In genomic region chr17:86932896-86933295, GRCm38 (mm10) we compare ENCODE assay signal across 19 mouse cellular contexts. TPM values are rescaled to one million over a fixed set of nuclear protein-coding genes. Genes with fewer than 3 reads are reported as not detected.
DNase-seq lines count a peak whose midpoint lies in the region; ATAC-seq and TF ChIP-seq lines count a peak whose summit lies in the region.
"Had no signal": no experiment of that assay in that cellular context is flagged by ENCODE, and none has a peak within 500 bp of the region (broad histone marks: within the 10 kb centered on the region; RNA-seq: fewer than 3 reads in every experiment).

No protein-coding gene starts in this region.

- TF ChIP-seq CTCF in midbrain, postnatal 0 days (IDR thresholded peaks at IDR 0.05), result no peak

- no peaks in the 10 kb centered on the region for H3K4me1 ChIP-seq in hindbrain, embryonic 11.5 days (replicated peaks; ENCODE audit: control insufficient read depth, insufficient read depth, low read length)
- H3K4me1 ChIP-seq in hindbrain, embryonic 10.5 days (replicated peaks), result peaks cover 19% of the 10 kb centered on the region
- peaks cover 17% of the 10 kb centered on the region for H3K4me1 ChIP-seq in forebrain, embryonic 16.5 days (replicated peaks; ENCODE audit: control insufficient read depth, insufficient read depth, low read length)
- peaks cover 9% of the 10 kb centered on the region for H3K4me1 ChIP-seq in midbrain, postnatal 0 days (ENCODE audit: insufficient read depth, low read length)

- ATAC-seq in hindbrain, embryonic 11.5 days (ENCODE audit: low FRiP score), result no peak
- peak; percentile 69 for ATAC-seq in forebrain, embryonic 16.5 days
- ATAC-seq in midbrain, postnatal 0 days (ENCODE audit: low FRiP score), result peak; percentile 65
- no peak for ATAC-seq in cerebellum, adult (ENCODE audit: insufficient number of reproducible peaks, low FRiP score, low TSS enrichment)

- H3K4me2 ChIP-seq in hindbrain, embryonic 11.5 days (replicated peaks; ENCODE audit: low read depth, low read length), result no peak overlapping the region
- H3K4me2 ChIP-seq in forebrain, embryonic 16.5 days (ENCODE audit: low read length), result peak overlapping the region; percentile 20; the same call in 1 of the 2 replicates
- peak overlapping the region; percentile 1; the same call in 1 of the 2 replicates for H3K4me2 ChIP-seq in midbrain, postnatal 0 days (ENCODE audit: low read depth, low read length, poor library complexity, severe bottlenecking)
- H3K4me2 ChIP-seq: limb, embryonic 13.5 days had no signal

- no peaks in the 10 kb centered on the region for H3K36me3 ChIP-seq in hindbrain, embryonic 11.5 days (ENCODE audit: control insufficient read depth, insufficient read depth, low read length)
- no peaks in the 10 kb centered on the region for H3K36me3 ChIP-seq in hindbrain, embryonic 10.5 days
- H3K36me3 ChIP-seq in forebrain, embryonic 16.5 days (ENCODE audit: control insufficient read depth, insufficient read depth), result no peaks in the 10 kb centered on the region
- H3K36me3 ChIP-seq in midbrain, postnatal 0 days (ENCODE audit: insufficient read depth, low read length), result no peaks in the 10 kb centered on the region
- H3K36me3 ChIP-seq: limb, embryonic 13.5 days had no signal

- DNase-seq in hindbrain, embryonic 11.5 days (ENCODE audit: low spot score), result peak; percentile 12
- no peak for DNase-seq in hindbrain, embryonic 10.5 days (ENCODE audit: low spot score)
- peak; percentile 73 for DNase-seq in ES-CJ7 (ENCODE audit: low read depth, low spot score)
- DNase-seq in midbrain, postnatal 0 days (ENCODE audit: low spot score), result peak; percentile 62
- no peak for DNase-seq in lung, postnatal 36 days
- DNase-seq in right cerebral cortex, postnatal 36 days (ENCODE audit: low spot score in 2 of 2), result no peak
- DNase-seq: cerebellum, adult 18-20 months; heart, adult 18-20 months; spleen, adult 18-20 months had no signal

- 37% methylated on average over 5 of the region's 5 CpGs for WGBS in hindbrain, embryonic 11.5 days
- 32% methylated on average over 5 of the region's 5 CpGs for WGBS in hindbrain, embryonic 10.5 days
- 34% methylated on average over 5 of the region's 5 CpGs for WGBS in forebrain, embryonic 16.5 days
- WGBS in midbrain, postnatal 0 days, result 14% methylated on average over 5 of the region's 5 CpGs

- H3K27ac ChIP-seq in hindbrain, embryonic 11.5 days (ENCODE audit: low read depth, low read length), result no peak overlapping the region
- H3K27ac ChIP-seq in hindbrain, embryonic 10.5 days, result no peak overlapping the region
- H3K27ac ChIP-seq in forebrain, embryonic 16.5 days (ENCODE audit: low read length), result no peak overlapping the region; the same call in 1 of the 2 replicates
- H3K27ac ChIP-seq in midbrain, postnatal 0 days (ENCODE audit: low read depth, low read length), result peak overlapping the region; percentile 47; the same call in 1 of the 2 replicates
- H3K27ac ChIP-seq: limb, embryonic 13.5 days; macrophage had no signal

- H3K4me3 ChIP-seq in hindbrain, embryonic 11.5 days (ENCODE audit: low read depth, low read length), result no peak overlapping the region
- no peak overlapping the region for H3K4me3 ChIP-seq in hindbrain, embryonic 10.5 days
- H3K4me3 ChIP-seq in forebrain, embryonic 16.5 days (replicated peaks; ENCODE audit: low read length), result no peak overlapping the region
- no peak overlapping the region for H3K4me3 ChIP-seq in midbrain, postnatal 0 days (ENCODE audit: low read depth, low read length)
- H3K4me3 ChIP-seq: limb, embryonic 13.5 days had no signal

- H3K9me3 ChIP-seq in hindbrain, embryonic 11.5 days (ENCODE audit: control insufficient read depth, low read length), result no peaks in the 10 kb centered on the region
- H3K9me3 ChIP-seq in hindbrain, embryonic 10.5 days, result no peaks in the 10 kb centered on the region
- no peaks in the 10 kb centered on the region; the same call in 1 of the 2 replicates for H3K9me3 ChIP-seq in forebrain, embryonic 16.5 days (ENCODE audit: control insufficient read depth, low read length)
- H3K9me3 ChIP-seq in midbrain, postnatal 0 days (ENCODE audit: low read length), result no peaks in the 10 kb centered on the region
- H3K9me3 ChIP-seq: limb, embryonic 13.5 days had no signal

- no peaks in the 10 kb centered on the region for H3K27me3 ChIP-seq in hindbrain, embryonic 11.5 days (ENCODE audit: control insufficient read depth, insufficient read depth, low read length)
- peaks cover 31% of the 10 kb centered on the region for H3K27me3 ChIP-seq in hindbrain, embryonic 10.5 days (ENCODE audit: insufficient read depth, poor library complexity, severe bottlenecking)
- no peaks in the 10 kb centered on the region for H3K27me3 ChIP-seq in forebrain, embryonic 16.5 days (replicated peaks; ENCODE audit: control insufficient read depth, insufficient read depth, low read length)
- H3K27me3 ChIP-seq in midbrain, postnatal 0 days (ENCODE audit: insufficient read depth, low read length), result no peaks in the 10 kb centered on the region; the same call in 1 of the 2 replicates

- no peak overlapping the region for H3K9ac ChIP-seq in hindbrain, embryonic 11.5 days (ENCODE audit: low read depth, low read length)
- 0 out of 2 replicates have a peak overlapping the region, but pooled peaks have one; percentile 23 for H3K9ac ChIP-seq in forebrain, embryonic 16.5 days (replicated peaks; ENCODE audit: low read depth, low read length)
- H3K9ac ChIP-seq in midbrain, postnatal 0 days (replicated peaks; ENCODE audit: low read length, poor library complexity, severe bottlenecking), result no peak overlapping the region
- H3K9ac ChIP-seq: limb, embryonic 13.5 days had no signal

RNA-seq across cellular contexts. Expression of gene Atp6v1e2, which starts 14.8 kb away (rescaled TPM):
- not detected in 2 replicates for polyA plus RNA-seq in hindbrain, embryonic 11.5 days (2014; fragmentation: Nextera tagmentation; extraction: Ambion mirVana)
- not detected in 2 replicates for polyA plus RNA-seq in hindbrain, embryonic 10.5 days (2016; fragmentation: Nextera tagmentation; extraction: Ambion mirVana)
- polyA plus RNA-seq in forebrain, embryonic 16.5 days (2015; fragmentation: Nextera tagmentation; extraction: Ambion mirVana), result not detected in 2 replicates
- not detected in 2 replicates for total RNA-seq in midbrain, postnatal 0 days (2014; rRNA removed)
- 0.33 TPM in 1 of 2 replicates, not detected in the other for polyA plus RNA-seq in midbrain, postnatal 0 days (2015; fragmentation: Nextera tagmentation; extraction: Ambion mirVana)
- total RNA-seq: ES-E14; heart, adult 18-20 months had no signal
- polyA plus RNA-seq: heart, embryonic 16.5 days; intestine, embryonic 14.5 days; large intestine, adult 2 months; limb, embryonic 13.5 days; liver, embryonic 16.5 days; macrophage had no signal

RNA-seq across cellular contexts. Expression of gene Tmem247, which starts 15.7 kb away (rescaled TPM):
- not detected in 2 replicates for polyA plus RNA-seq in hindbrain, embryonic 11.5 days (2014; fragmentation: Nextera tagmentation; extraction: Ambion mirVana)
- polyA plus RNA-seq in hindbrain, embryonic 10.5 days (2016; fragmentation: Nextera tagmentation; extraction: Ambion mirVana), result not detected in 2 replicates
- polyA plus RNA-seq in forebrain, embryonic 16.5 days (2015; fragmentation: Nextera tagmentation; extraction: Ambion mirVana), result not detected in 2 replicates
- not detected in 2 replicates for total RNA-seq in midbrain, postnatal 0 days (2014; rRNA removed)
- not detected in 2 replicates for polyA plus RNA-seq in midbrain, postnatal 0 days (2015; fragmentation: Nextera tagmentation; extraction: Ambion mirVana)
- total RNA-seq: ES-E14; heart, adult 18-20 months had no signal
- polyA plus RNA-seq: heart, embryonic 16.5 days; intestine, embryonic 14.5 days; large intestine, adult 2 months; limb, embryonic 13.5 days; liver, embryonic 16.5 days; macrophage; stomach, embryonic 16.5 days had no signal

RNA-seq across cellular contexts. Expression of gene Rhoq, which starts 30.0 kb away (rescaled TPM):
- 10.7 and 13.1 TPM in 2 replicates for polyA plus RNA-seq in hindbrain, embryonic 11.5 days (2014; fragmentation: Nextera tagmentation; extraction: Ambion mirVana)
- 8.4 and 9.7 TPM in 2 replicates for polyA plus RNA-seq in hindbrain, embryonic 10.5 days (2016; fragmentation: Nextera tagmentation; extraction: Ambion mirVana)
- polyA plus RNA-seq in forebrain, embryonic 16.5 days (2015; fragmentation: Nextera tagmentation; extraction: Ambion mirVana), result 5.2 and 5.4 TPM in 2 replicates
- total RNA-seq in midbrain, postnatal 0 days (2014; rRNA removed), result 23.1 and 26.3 TPM in 2 replicates
- polyA plus RNA-seq in midbrain, postnatal 0 days (2015; fragmentation: Nextera tagmentation; extraction: Ambion mirVana), result 4.3 and 5.1 TPM in 2 replicates

Comparison
In these comparisons a context has a peak if more than half of its experiments do, and no peak if none do; other contexts are left out.
1. DNase-seq: peak in hindbrain, embryonic 11.5 days (single experiment), ES-CJ7 (single experiment) and midbrain, postnatal 0 days (single experiment); none in hindbrain, embryonic 10.5 days (single experiment), lung, postnatal 36 days (single experiment) and right cerebral cortex, postnatal 36 days (0 of 2).
2. ATAC-seq: peak in forebrain, embryonic 16.5 days (single experiment) and midbrain, postnatal 0 days (single experiment); none in hindbrain, embryonic 11.5 days (single experiment) and cerebellum, adult (single experiment).